Mouse (Mus musculus) lung, adult 2 months (tissue): Measurements from ENCODE around the gene Ccl1.

Experiments
- CTCF ChIP-seq: fragments of 200-500 bp; IDR thresholded peaks from 2 replicates; pipeline ENCODE4 v1.5.1; 2011; ENCODE audit warnings: mild to moderate bottlenecking, low read length, control low read depth; ENCODE audit not compliant: insufficient read depth
- POLR2A ChIP-seq: fragments of 200-500 bp; IDR thresholded peaks from 2 replicates; pipeline ENCODE4 v1.6.1; 2011; ENCODE audit warnings: low read depth, mild to moderate bottlenecking, control low read depth, low read length, borderline replicate concordance; ENCODE audit errors: extremely low read depth

DNA sequence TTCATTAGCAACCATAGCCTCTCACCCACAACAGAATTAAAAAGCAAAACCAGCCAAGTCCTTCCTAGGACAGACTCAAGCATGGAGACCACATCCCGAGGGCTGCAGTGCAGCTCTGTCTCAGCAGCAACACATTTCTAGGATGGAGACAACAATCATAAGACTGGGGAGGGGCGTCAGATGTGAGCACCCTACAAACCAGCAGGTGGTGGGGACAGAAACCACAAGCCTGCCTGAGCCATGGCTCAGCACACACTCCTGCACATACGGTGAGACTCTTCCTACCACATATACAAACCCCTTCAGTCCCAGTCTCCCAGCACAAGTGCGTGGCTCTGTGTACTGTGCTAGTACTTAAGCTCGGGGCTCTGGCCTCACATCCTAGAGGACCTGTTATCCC, 127.3 kb downstream of the Ccl1 start:
- no peak for TF ChIP-seq CTCF
- TF ChIP-seq POLR2A: no peak
